Mouse (Mus musculus) thymus, adult 2 months (tissue): Measurements from ENCODE around the gene Zbtb9.

Experiments
- CTCF ChIP-seq: fragments of 200-500 bp; IDR thresholded peaks from 2 replicates; pipeline ENCODE4 v1.5.1; 2012; ENCODE audit warnings: mild to moderate bottlenecking, control low read depth, low read length, moderate library complexity, borderline replicate concordance; ENCODE audit not compliant: control insufficient read depth, poor library complexity, insufficient read depth; ENCODE audit errors: extremely low read depth
- POLR2A ChIP-seq: fragments of 200-500 bp; IDR thresholded peaks from 2 replicates; pipeline ENCODE4 v1.6.1; 2012; ENCODE audit warnings: mild to moderate bottlenecking, low read length, control low read depth, moderate library complexity; ENCODE audit not compliant: control insufficient read depth, poor library complexity, insufficient read depth; ENCODE audit errors: extremely low read depth

DNA sequence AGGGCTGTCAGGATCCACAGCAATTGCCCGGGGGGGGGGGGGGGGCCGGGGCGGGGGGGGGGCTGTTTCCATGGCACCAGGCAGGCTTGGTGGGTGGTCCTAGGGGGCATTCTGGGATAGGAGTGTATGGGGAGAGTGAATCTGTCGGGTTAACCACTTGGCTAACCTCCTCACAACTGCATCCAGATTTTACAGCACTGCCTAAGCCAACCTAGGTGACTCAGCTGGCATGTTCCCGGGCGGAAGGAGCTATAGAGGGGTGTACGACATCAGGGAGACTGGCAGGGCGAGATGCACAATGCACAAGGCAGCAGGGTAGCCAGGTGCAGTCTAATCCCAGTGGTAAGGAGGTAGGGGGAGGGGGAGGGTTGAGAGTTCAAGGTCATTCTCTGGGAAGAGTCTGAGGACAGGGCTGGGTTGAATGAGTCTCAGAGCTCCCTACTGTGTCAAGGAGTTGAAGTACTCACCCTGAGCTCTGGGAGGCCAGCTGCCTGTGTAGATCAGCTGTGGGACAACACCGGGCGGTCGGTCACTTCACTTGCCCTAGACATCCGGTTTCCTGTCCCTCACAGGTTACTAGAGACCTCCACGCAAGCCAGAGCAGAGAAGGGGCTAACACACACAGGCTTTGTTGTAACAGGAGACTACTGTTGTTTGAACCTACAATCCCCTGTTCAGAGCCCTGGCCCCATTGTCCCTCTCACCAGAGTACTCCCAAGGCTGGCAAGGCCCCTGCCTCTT is 68.2 kb downstream of the Zbtb9 start:
- no peak for TF ChIP-seq CTCF
- TF ChIP-seq POLR2A: no peak
